Comparison of ENCODE assay signal across 8 mouse cellular contexts in the genomic region with DNA sequence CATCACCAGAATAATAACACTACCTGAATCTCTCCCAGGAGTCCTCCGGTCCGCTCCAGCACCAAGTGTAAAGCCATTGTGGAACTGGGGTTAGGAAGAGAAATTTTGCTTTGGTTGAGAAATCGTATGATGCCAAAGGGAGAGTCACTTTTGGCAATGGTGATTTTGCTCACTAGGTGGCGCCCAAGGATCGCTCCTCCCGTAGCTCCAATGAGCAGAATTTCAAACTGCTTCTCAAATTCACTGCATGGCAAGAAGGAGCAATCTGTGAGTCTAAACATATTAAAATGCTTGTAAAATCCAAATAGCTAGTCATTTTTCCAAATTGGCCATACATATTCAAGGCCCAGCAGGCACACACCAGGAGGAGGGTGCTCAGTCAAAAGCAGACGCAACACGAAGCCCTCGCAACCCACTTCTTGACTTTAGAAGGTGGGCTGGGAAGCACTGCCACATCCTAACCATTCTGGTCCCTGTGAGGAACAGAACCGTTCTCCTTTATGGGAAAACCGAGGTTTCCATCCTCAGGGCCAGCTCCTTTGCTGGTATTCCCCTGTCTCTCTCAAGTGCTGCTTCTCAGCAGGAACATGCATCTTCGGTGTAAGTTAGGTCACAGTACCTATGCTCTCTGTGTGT.
DNase-seq lines count a peak whose midpoint lies in the region; ATAC-seq lines count a peak whose summit lies in the region.

No protein-coding gene starts in this region.

- H3K4me1 ChIP-seq in embryonic facial prominence, embryonic 11.5 days (ENCODE audit: control insufficient read depth, insufficient read depth, low read length), result no peaks in the 10 kb centered on the region

- 0 out of 2 replicates have a peak, but pooled peaks have one; percentile 6 for ATAC-seq in embryonic facial prominence, embryonic 11.5 days (replicated peaks; ENCODE audit: insufficient number of reproducible peaks, low FRiP score, low TSS enrichment, low read depth)

- WGBS in embryonic facial prominence, embryonic 11.5 days, result 52% methylated on average over 12 of the region's 12 CpGs

- H3K9ac ChIP-seq in embryonic facial prominence, embryonic 11.5 days (replicated peaks; ENCODE audit: low read length), result no peak overlapping the region

- H3K27ac ChIP-seq in embryonic facial prominence, embryonic 11.5 days (replicated peaks; ENCODE audit: low read depth, low read length), result no peak overlapping the region

- H3K4me2 ChIP-seq in embryonic facial prominence, embryonic 11.5 days (ENCODE audit: low read depth, low read length), result no peak overlapping the region

- DNase-seq in ES-CJ7 (ENCODE audit: low read depth, low spot score), result peak; percentile 48
- DNase-seq in adrenal gland, postnatal 36 days, result peak; percentile 78 to 82
- DNase-seq in embryonic facial prominence, embryonic 11.5 days (ENCODE audit: low spot score), result peak; percentile 88
- DNase-seq in heart, postnatal 14 days, result peak; percentile 72 to 86
- peak; percentile 70 for DNase-seq in layer of hippocampus, adult 9-10 months (ENCODE audit: low spot score)
- DNase-seq in lung, postnatal 14 days, result peak; percentile 85
- DNase-seq in retina, embryonic 14.5 days (ENCODE audit: low spot score), result peak; percentile 88
- DNase-seq in urinary bladder, postnatal 10 days (ENCODE audit: low spot score), result peak; percentile 44

- intact Hi-C loops in heart, postnatal 14 days (cut with DNase I), result loop anchor here (1.0 to 5.0 kb wide), 2 partner anchors 203 to 321 kb away; no protein-coding TSS in a partner anchor

- no peaks in the 10 kb centered on the region for H3K36me3 ChIP-seq in embryonic facial prominence, embryonic 11.5 days (replicated peaks; ENCODE audit: control insufficient read depth, insufficient read depth, low read depth, low read length)

- no peak overlapping the region for H3K4me3 ChIP-seq in embryonic facial prominence, embryonic 11.5 days (ENCODE audit: low read depth, low read length)

- H3K9me3 ChIP-seq in embryonic facial prominence, embryonic 11.5 days (replicated peaks; ENCODE audit: control insufficient read depth, low read length), result no peaks in the 10 kb centered on the region

- no peaks in the 10 kb centered on the region; the same call in 1 of the 2 replicates for H3K27me3 ChIP-seq in embryonic facial prominence, embryonic 11.5 days (ENCODE audit: control insufficient read depth, insufficient read depth, low read length)
